Mouse (Mus musculus) ES-CJ7 (cell line): ENCODE measurements at regions not wholly inside any gene's neighbourhood (a gene's known extent, or its start where the extent isn't known, plus 50 kb on each side); places are given as distances from the start of the nearest gene placed in this dataset.
A peak's percentile ranks its signal among the peaks of the same experiment; 100 is the strongest.

Experiments
- DNase-seq: peaks from one replicate; pipeline ENCODE4 v3.0.0; 2011; ENCODE audit warnings: low read depth, low spot score

DNA sequence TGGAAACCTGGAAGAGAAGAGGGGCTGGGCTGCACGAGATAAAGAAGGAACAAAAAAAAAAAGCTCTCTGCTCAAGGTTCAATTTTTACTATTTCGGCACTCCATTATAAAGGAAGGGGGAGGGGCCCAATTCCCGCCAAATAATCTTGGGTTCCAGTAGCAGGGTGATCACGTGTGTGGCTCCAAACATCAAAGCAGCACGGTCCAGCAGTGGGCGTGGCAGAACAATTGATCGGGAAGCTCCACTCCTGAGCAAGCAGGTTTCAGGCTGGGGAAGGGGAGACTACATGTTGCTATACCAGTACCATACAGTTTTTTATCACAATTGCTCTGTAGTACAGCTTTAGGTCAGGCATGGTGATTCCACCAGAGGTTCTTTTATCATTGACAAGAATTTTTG is 63.5 kb upstream of the Amd2 start:
- DNase-seq, result peak; percentile 28

GRCm38 (mm10) chr10:35771481-35771880 is 59.8 kb upstream of the Amd2 start:
- DNase-seq, result peak; percentile 77
